Mouse (Mus musculus): ENCODE results near the gene Olfml3. TPM values are rescaled to one million over a fixed set of nuclear protein-coding genes. Genes with fewer than 3 reads are reported as not detected.

The Olfml3 gene
- total RNA-seq (2021) = 1 to 10 TPM; 3.2 to 3.7 TPM
- long read RNA-seq, experiment 1, full-length matches to known transcripts = 5 of 5 reads
- long read RNA-seq, experiment 1, partial matches to known transcripts = 0 of 5 reads
- long read RNA-seq, experiment 1, other reads (novel, unspliced or antisense) = 0 of 5 reads
- long read RNA-seq, experiment 2, full-length matches to known transcripts = 3 of 3 reads
- long read RNA-seq, experiment 2, partial matches to known transcripts = 0 of 3 reads
- long read RNA-seq, experiment 2, other reads (novel, unspliced or antisense) = 0 of 3 reads

- DNase-seq (ENCODE audit: low spot score) = peak; percentile 88
Observed at GRCm38 (mm10) chr3:103737778-103738571, at the start of gene Olfml3. Gene Olfml3, minus strand, starts transcription at chr3:103738001.

GRCm38 (mm10) chr3:103787225-103787624, 49.4 kb upstream of the Olfml3 start:
- DNase-seq (ENCODE audit: low spot score) = no peak

GRCm38 (mm10) chr3:103782844-103783609, 45.2 kb upstream of the Olfml3 start:
- no peak for DNase-seq (ENCODE audit: low spot score)

- no peak for DNase-seq (ENCODE audit: low spot score)
Observed at GRCm38 (mm10) chr3:103780777-103781176, 43.0 kb upstream of the Olfml3 start.

- no peak for DNase-seq (ENCODE audit: low spot score)
Observed at GRCm38 (mm10) chr3:103780271-103780670, 42.5 kb upstream of the Olfml3 start.

- no peak for DNase-seq (ENCODE audit: low spot score)
Observed at GRCm38 (mm10) chr3:103779183-103779582, 41.4 kb upstream of the Olfml3 start.

GRCm38 (mm10) chr3:103778660-103779059, 40.9 kb upstream of the Olfml3 start:
- DNase-seq (ENCODE audit: low spot score) = no peak

- no peak for DNase-seq (ENCODE audit: low spot score)
Observed at GRCm38 (mm10) chr3:103777940-103778339, 40.1 kb upstream of the Olfml3 start.

- DNase-seq (ENCODE audit: low spot score) = no peak
Observed at GRCm38 (mm10) chr3:103774009-103774408, 36.2 kb upstream of the Olfml3 start.

- DNase-seq (ENCODE audit: low spot score) = no peak
Observed at GRCm38 (mm10) chr3:103773508-103773907, 35.7 kb upstream of the Olfml3 start.

GRCm38 (mm10) chr3:103772846-103773245, 35.0 kb upstream of the Olfml3 start:
- DNase-seq (ENCODE audit: low spot score) = no peak

GRCm38 (mm10) chr3:103771531-103772130, 33.8 kb upstream of the Olfml3 start:
- DNase-seq (ENCODE audit: low spot score) = peak; percentile 89

- no peak for DNase-seq (ENCODE audit: low spot score)
Observed at GRCm38 (mm10) chr3:103766789-103767188, 29.0 kb upstream of the Olfml3 start.

GRCm38 (mm10) chr3:103759261-103759970, 21.6 kb upstream of the Olfml3 start:
- DNase-seq (ENCODE audit: low spot score) = no peak

GRCm38 (mm10) chr3:103758456-103758855, 20.7 kb upstream of the Olfml3 start:
- no peak for DNase-seq (ENCODE audit: low spot score)

- DNase-seq (ENCODE audit: low spot score) = no peak
Observed at GRCm38 (mm10) chr3:103756920-103757319, 19.1 kb upstream of the Olfml3 start.

- DNase-seq (ENCODE audit: low spot score) = no peak
Observed at GRCm38 (mm10) chr3:103755351-103755750, 17.6 kb upstream of the Olfml3 start.

GRCm38 (mm10) chr3:103751558-103751957, 13.8 kb upstream of the Olfml3 start:
- no peak for DNase-seq (ENCODE audit: low spot score)

GRCm38 (mm10) chr3:103746711-103747110, 8.9 kb upstream of the Olfml3 start:
- no peak for DNase-seq (ENCODE audit: low spot score)

GRCm38 (mm10) chr3:103745001-103745770, 7.4 kb upstream of the Olfml3 start:
- DNase-seq (ENCODE audit: low spot score) = no peak
